Mouse (Mus musculus) heart, embryonic 12.5 days (tissue): ENCODE measurements around the gene Zfp574. TPM values are rescaled to one million over a fixed set of nuclear protein-coding genes. Genes with fewer than 3 reads are reported as not detected.
A peak's percentile ranks its signal among the peaks of the same experiment; 100 is the strongest.

Experiments used
- ATAC-seq: fragments of 200-750 bp; cut with Nextera tagmentation; 2 replicates; pipeline ENCODE4 v1.8.0; 2017; ENCODE audit warnings: moderate TSS enrichment, moderate library complexity; ENCODE audit not compliant: insufficient number of reproducible peaks, low FRiP score
- H3K27ac ChIP-seq: fragments of 300-500 bp; sonication (generic); 2 replicates; pipeline ENCODE4 v1.5.1; 2016; ENCODE audit warnings: mild to moderate bottlenecking, moderate library complexity; ENCODE audit not compliant: poor library complexity, severe bottlenecking
- H3K27me3 ChIP-seq: fragments of 300-500 bp; sonication (generic); replicated peaks from 2 replicates; pipeline ENCODE4 v1.6.1; 2016; ENCODE audit warnings: mild to moderate bottlenecking, moderate library complexity
- H3K36me3 ChIP-seq: fragments of 300-500 bp; sonication (generic); 2 replicates; pipeline ENCODE4 v1.6.1; 2016; ENCODE audit warnings: mild to moderate bottlenecking, moderate library complexity
- H3K4me1 ChIP-seq: fragments of 300-500 bp; sonication (generic); replicated peaks from 2 replicates; pipeline ENCODE4 v1.6.1; 2016; ENCODE audit warnings: mild to moderate bottlenecking
- H3K4me2 ChIP-seq: fragments of 300-500 bp; sonication (generic); 2 replicates; pipeline ENCODE4 v1.6.1; 2016; ENCODE audit warnings: mild to moderate bottlenecking, moderate library complexity
- H3K4me3 ChIP-seq: fragments of 300-500 bp; sonication (generic); 2 replicates; pipeline ENCODE4 v1.5.1; 2016; ENCODE audit warnings: mild to moderate bottlenecking
- H3K9ac ChIP-seq: fragments of 300-500 bp; sonication (generic); 2 replicates; pipeline ENCODE4 v1.6.1; 2016; ENCODE audit warnings: mild to moderate bottlenecking, moderate library complexity
- H3K9me3 ChIP-seq: fragments of 300-500 bp; sonication (generic); replicated peaks from 2 replicates; pipeline ENCODE4 v1.6.1; 2016; ENCODE audit warnings: mild to moderate bottlenecking, moderate library complexity
- WGBS: fragments of 180-500 bp; shearing (Covaris S2); methylation state at CpG from one replicate; pipeline ENCODE4 v1.1.7; 2016; 5-methylcytosine and 5-hydroxymethylcytosine counted together
- polyA plus RNA-seq: library from polyadenylated mRNA; unstranded; fragments of >200 nt; fragmentation: Nextera tagmentation; extraction: Ambion mirVana; gene quantifications from 2 replicates; pipeline ENCODE4 v1.2.1, GENCODE M21; 2016

The Zfp574 gene
- polyA plus RNA-seq, 1 experiment from 2014 or later: 24.5 TPM

DNA sequence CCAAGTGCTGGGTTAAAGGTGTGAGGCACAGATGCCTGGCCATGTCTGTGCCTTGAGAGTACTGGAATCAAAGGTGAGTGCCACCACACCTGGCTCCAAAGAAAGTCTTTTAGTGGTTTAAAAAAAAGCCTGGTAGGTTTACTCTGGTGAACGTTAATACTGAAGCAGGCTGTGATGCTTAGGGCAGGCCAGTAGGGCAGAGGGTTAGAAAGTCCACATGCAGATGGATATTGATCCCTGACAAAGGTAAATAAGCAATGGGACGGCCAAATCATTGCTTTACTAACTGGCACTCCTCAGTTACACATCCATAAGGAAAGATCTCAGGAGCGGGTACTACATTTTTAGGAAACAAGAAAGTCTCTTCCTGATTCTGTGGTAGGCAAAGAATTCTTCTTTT is 19.8 kb upstream of the Zfp574 start:
- no peaks in the 10 kb centered on the region for H3K27me3 ChIP-seq
- 82% methylated on average over 3 of the region's 3 CpGs for WGBS
- H3K9ac ChIP-seq: no peak overlapping the region
- no peak overlapping the region for H3K27ac ChIP-seq
- H3K36me3 ChIP-seq: peaks cover 84% of the 10 kb centered on the region
- no peak for ATAC-seq
- H3K4me2 ChIP-seq: no peak overlapping the region
- peaks cover 26% of the 10 kb centered on the region for H3K4me1 ChIP-seq
- H3K9me3 ChIP-seq: no peaks in the 10 kb centered on the region
- H3K4me3 ChIP-seq: no peak overlapping the region

DNA sequence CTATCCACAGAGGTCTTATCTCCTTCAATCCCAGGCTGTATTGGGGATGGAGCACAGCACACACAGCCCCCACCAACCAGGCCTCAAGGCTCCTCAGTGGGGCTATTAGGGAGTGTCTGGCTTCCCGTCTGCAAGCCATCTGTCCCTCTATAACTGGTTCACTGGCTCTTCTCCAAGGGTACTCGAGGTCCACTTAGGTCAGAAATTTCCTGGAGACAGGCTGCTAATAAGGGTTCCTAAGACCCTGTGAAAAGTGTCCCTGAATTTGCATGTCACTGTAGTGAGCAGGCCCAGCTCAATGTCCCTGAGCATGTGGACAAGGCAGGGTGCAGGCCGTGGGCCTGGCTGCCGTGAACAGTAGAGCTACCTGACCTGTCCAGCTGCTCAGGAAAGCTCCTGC is 15.4 kb upstream of the Zfp574 start:
- H3K9ac ChIP-seq: 0 out of 2 replicates have a peak overlapping the region, but pooled peaks have one; percentile 2
- H3K4me3 ChIP-seq: no peak overlapping the region
- no peaks in the 10 kb centered on the region for H3K9me3 ChIP-seq
- no peaks in the 10 kb centered on the region for H3K27me3 ChIP-seq
- WGBS: 34% methylated on average over 4 of the region's 4 CpGs
- no peak for ATAC-seq
- H3K4me2 ChIP-seq: no peak overlapping the region
- peaks cover 93% of the 10 kb centered on the region for H3K36me3 ChIP-seq
- peaks cover 27% of the 10 kb centered on the region for H3K4me1 ChIP-seq
- peak overlapping the region; percentile 49 for H3K27ac ChIP-seq

DNA sequence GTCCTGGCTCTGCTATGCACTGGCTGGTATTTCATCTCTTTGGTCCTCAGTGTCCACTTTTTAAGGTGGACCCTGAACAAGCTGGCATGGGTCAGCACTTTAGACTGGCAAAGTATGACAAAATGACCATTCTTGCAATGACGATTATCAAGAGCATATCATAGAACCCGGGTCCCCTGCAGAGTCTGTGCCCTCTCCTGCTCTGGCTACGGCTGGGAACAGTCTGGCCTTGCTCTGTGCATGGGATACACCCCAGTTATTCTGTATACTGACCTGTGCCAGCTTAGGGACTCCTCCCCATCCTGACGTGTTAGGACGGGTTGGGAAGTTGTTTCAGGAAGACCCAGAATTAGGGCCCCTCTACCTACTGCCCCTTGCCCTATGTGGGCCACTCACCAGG is 14.5 kb upstream of the Zfp574 start:
- H3K9me3 ChIP-seq: no peaks in the 10 kb centered on the region
- no peak overlapping the region for H3K4me3 ChIP-seq
- H3K4me1 ChIP-seq: peaks cover 27% of the 10 kb centered on the region
- H3K36me3 ChIP-seq: peaks cover 96% of the 10 kb centered on the region
- H3K27ac ChIP-seq: no peak overlapping the region
- H3K27me3 ChIP-seq: no peaks in the 10 kb centered on the region
- H3K9ac ChIP-seq: no peak overlapping the region
- 87% methylated on average over 5 of the region's 5 CpGs for whole genome bisulfite sequencing
- H3K4me2 ChIP-seq: no peak overlapping the region
- no peak for ATAC-seq

DNA sequence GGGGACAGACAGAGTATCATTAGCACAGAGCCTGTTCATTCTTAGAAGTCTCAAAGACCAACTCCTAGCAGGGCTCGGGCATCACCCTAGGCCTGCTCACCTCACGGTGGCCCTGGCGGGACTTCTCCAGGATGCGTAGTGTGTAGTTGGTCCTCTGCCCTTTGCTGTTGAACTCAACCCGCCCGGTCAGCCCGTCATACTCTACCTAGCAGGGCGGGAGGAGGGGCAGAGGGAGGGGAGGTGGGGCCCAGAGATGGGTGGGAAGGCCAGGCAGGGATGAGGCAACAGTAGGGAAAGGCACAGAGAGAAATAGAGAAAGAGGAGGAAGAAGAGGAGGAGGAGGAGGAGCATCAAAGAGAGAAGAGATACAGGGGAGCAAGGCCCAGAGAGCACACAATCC is 14.0 kb upstream of the Zfp574 start:
- Histone ChIP-seq H3K4me3 (no peak overlapping the region), H3K27ac (no peak overlapping the region), H3K36me3 (peaks cover 96% of the 10 kb centered on the region), H3K9me3 (no peaks in the 10 kb centered on the region), H3K9ac (no peak overlapping the region), H3K4me2 (no peak overlapping the region), H3K27me3 (no peaks in the 10 kb centered on the region), H3K4me1 (peaks cover 27% of the 10 kb centered on the region)
- ATAC-seq: peak; percentile 13; the same call in 1 of the 2 replicates
- WGBS: 85% methylated on average over 8 of the region's 8 CpGs

DNA sequence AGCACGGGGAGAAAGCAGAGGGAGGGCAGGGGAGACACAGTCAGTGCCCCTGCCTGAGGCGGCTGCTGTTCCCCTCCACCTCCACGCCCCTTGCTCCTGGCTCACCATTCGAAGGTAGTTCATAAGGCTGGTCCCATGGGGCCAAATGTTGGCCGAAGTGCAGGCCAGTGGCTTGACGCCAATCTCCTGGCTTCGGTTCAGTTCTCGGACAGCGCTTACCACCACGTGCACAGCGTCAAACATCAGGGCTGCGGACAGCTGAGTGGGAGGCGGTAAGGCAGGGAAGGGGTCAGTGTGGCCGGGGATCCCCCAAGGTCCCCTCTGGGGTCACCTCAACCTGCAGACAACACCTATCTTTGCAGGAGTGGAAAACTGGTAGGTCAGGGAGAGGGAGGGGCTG is 13.5 kb upstream of the Zfp574 start:
- Histone ChIP-seq H3K9me3 (no peaks in the 10 kb centered on the region), H3K4me3 (no peak overlapping the region), H3K36me3 (peaks cover 96% of the 10 kb centered on the region), H3K27me3 (no peaks in the 10 kb centered on the region), H3K9ac (no peak overlapping the region), H3K27ac (no peak overlapping the region), H3K4me2 (no peak overlapping the region), H3K4me1 (peaks cover 27% of the 10 kb centered on the region)
- ATAC-seq: no peak
- 78% methylated on average over 14 of the region's 14 CpGs for WGBS

DNA sequence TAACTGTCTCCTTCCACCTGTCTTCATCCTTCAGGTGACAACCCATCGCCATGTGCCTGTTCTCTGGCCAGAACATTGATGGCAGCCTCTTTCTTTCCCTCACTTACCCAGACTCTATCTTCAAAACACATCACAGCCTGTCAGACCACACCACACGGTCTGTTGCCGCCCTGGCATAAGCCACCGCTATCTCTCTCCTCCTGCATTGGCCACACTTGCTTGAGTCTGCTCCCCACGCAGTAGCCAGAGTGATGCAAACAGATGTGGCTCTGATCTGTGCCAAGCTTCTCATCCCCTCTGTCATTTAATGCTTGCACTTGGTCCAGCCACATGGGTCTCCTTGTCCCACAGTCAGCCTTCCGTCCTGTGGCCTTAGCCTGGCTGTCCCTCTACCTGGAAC is 9.0 kb upstream of the Zfp574 start:
- no peak for ATAC-seq
- H3K9me3 ChIP-seq: no peaks in the 10 kb centered on the region
- peaks cover 5% of the 10 kb centered on the region; the same call in 1 of the 2 replicates for H3K4me1 ChIP-seq
- H3K9ac ChIP-seq: no peak overlapping the region
- no peak overlapping the region for H3K4me3 ChIP-seq
- no peak overlapping the region for H3K27ac ChIP-seq
- no peaks in the 10 kb centered on the region for H3K27me3 ChIP-seq
- no peak overlapping the region for H3K4me2 ChIP-seq
- H3K36me3 ChIP-seq: peaks cover 96% of the 10 kb centered on the region
- 88% methylated on average over 6 of the region's 6 CpGs for WGBS

DNA sequence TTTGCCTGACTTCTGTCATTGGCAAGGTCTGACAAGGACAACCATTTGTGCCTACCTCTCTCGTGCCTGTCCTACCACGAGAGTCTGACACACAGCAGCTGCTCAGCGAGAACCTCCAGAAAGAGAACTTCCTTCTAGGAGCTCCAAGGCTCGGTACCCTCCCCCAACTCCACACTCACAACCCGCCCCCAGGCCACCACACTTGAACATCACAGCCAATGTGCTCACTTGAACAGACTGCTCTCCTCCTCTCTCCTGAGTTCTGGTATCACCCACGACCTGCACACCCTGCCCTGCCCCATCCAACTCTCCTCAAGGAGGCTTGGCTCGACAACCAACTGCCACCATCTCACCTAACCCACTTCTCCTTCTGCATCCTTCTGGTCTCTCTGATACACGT is 8.5 kb upstream of the Zfp574 start:
- ATAC-seq: no peak
- Histone ChIP-seq H3K36me3 (peaks cover 95% of the 10 kb centered on the region), H3K4me2 (no peak overlapping the region)

DNA sequence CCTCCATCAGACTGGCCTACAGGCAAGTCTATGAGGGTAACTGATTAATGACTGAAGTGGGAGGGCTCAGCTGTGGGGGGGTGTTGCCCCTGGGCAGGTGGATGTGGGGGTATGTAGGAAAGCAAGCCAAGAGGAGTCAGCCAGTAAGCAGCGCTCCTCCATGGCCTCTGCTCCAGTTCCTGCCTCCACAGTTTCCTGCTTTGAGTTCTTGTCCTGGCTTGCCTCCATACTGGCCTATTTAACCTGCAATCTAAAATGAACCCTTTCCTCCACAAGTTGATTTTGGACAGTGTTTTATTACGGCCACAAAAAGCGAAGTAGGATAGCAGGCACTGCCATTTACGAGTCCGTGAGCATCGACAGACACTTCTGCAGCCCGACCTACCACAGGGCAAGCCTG is 5.0 kb upstream of the Zfp574 start:
- peaks cover 66% of the 10 kb centered on the region for H3K36me3 ChIP-seq

More for the DNA sequence above, 8.5 kb upstream of the Zfp574 start:
- no peaks in the 10 kb centered on the region for H3K9me3 ChIP-seq
- no peaks in the 10 kb centered on the region for H3K27me3 ChIP-seq
- no peak overlapping the region for H3K4me3 ChIP-seq
- H3K27ac ChIP-seq: no peak overlapping the region
- H3K4me1 ChIP-seq: no peaks in the 10 kb centered on the region
- WGBS: 67% methylated on average over 8 of the region's 8 CpGs
- no peak overlapping the region for H3K9ac ChIP-seq

DNA sequence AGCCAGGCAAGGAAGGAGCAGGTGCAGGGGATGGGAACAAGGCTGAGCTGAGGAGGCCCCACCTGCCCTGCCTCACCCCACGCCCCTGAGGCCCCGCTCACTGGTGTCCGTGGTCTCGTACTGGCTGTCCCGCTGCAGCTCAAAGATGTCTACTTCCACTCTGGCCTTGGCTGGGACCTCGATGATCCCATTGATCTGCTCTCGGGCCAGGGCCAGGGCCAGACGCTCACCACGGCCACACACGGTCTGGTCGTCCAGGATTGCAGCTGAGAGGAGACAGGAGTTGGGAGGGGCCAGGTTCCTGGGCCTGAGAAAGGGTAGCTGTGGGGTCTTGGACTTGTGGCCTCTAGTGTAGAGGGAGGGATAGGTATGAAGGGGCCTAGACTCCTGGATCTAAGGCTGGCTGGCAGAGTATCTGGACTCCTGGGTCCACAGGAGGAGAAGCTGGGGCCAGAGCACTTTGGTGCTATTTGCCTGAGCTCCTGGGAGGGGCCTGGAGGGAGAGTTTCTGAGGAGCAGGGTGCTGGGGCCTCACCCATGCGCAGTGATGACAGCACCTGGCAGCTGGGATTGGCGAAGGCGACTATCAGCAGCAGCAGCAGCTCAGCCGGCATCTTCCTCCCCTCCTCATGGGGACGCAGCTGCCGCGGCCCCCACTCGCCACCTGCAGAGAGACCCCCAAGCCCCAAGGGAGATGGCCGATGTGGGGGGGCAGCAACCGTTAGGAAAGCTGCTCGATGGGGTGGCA is 4.3 kb upstream of the Zfp574 start:
- H3K27ac ChIP-seq: no peak overlapping the region
- ATAC-seq: no peak
- H3K9ac ChIP-seq: no peak overlapping the region
- H3K4me2 ChIP-seq: no peak overlapping the region
- H3K4me3 ChIP-seq: no peak overlapping the region
- H3K36me3 ChIP-seq: peaks cover 59% of the 10 kb centered on the region
- no peaks in the 10 kb centered on the region for H3K9me3 ChIP-seq
- H3K27me3 ChIP-seq: no peaks in the 10 kb centered on the region
- H3K4me1 ChIP-seq: peaks cover 26% of the 10 kb centered on the region
- 80% methylated on average over 22 of the region's 22 CpGs for WGBS

More for the DNA sequence above, 5.0 kb upstream of the Zfp574 start:
- no peaks in the 10 kb centered on the region for H3K9me3 ChIP-seq
- H3K4me3 ChIP-seq: no peak overlapping the region
- no peaks in the 10 kb centered on the region for H3K27me3 ChIP-seq
- H3K4me2 ChIP-seq: no peak overlapping the region
- no peak overlapping the region for H3K27ac ChIP-seq
- no peak overlapping the region for H3K9ac ChIP-seq
- H3K4me1 ChIP-seq: peaks cover 25% of the 10 kb centered on the region
- no peak for ATAC-seq
- 89% methylated on average over 7 of the region's 7 CpGs for WGBS

DNA sequence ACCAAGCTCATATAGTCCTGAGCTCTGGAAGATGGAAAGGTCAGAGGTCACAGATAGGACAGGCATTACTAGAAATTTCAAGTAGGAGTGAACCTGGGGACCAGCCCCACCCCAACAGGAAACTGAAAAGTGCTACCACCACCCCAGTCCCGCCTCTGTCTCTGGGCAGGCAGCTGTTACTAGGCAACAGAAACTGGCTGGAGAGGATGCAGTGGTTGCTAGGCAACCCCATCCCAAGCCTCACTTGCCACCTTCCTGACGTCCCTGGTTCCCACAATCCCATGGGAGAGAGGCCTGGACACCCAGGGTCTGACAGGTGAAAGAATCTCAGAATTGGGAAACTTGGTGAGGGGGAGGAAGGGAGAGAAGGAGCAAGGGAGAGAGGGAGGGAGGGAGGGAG is 3.6 kb upstream of the Zfp574 start:
- H3K36me3 ChIP-seq: peaks cover 53% of the 10 kb centered on the region
- no peak overlapping the region for H3K4me2 ChIP-seq
- peaks cover 33% of the 10 kb centered on the region for H3K4me1 ChIP-seq
- no peak for ATAC-seq
- WGBS: 49% methylated on average over 2 of the region's 2 CpGs
- H3K4me3 ChIP-seq: no peak overlapping the region
- no peaks in the 10 kb centered on the region for H3K9me3 ChIP-seq
- H3K27ac ChIP-seq: no peak overlapping the region
- no peak overlapping the region for H3K9ac ChIP-seq
- no peaks in the 10 kb centered on the region for H3K27me3 ChIP-seq

DNA sequence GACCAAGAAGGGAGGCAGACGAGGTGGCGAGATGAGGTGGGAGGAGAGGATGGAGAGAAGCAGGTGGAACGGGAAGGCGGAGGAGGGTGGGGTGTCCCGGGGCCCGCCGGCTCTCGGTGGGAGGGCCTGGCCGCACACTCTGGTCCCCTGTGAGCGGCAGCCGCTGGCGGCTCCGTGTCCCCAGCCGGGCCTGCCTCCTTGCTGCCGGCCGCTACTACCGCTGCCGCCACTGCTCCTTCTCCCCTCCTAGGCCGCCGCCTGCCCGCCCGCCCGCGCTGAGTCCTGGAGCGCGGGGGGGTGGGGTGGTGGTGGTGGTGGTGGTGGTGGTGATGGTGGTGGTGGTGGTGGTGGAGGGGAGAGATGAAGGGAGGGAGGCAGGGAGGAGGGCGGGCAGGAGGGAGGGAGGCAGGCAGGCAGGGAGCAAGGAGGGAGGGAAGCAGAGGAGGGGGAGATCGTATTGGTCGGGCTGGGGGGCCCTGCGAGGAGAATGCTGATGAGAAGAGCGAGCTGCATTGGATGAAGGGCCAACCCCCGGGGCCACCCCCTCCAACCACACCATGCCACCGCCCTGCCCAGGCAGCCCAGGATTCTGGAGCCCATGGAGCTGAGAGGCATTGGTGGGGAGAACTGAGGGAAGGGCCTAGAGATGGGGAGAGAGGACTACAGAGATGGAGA is 486 bp downstream of the Zfp574 start:
- H3K36me3 ChIP-seq: peaks cover 13% of the 10 kb centered on the region
- peaks cover 42% of the 10 kb centered on the region for H3K4me1 ChIP-seq
- WGBS: under 1% methylated on average over 20 of the region's 33 CpGs
- no peaks in the 10 kb centered on the region for H3K27me3 ChIP-seq
- H3K4me3 ChIP-seq: peak overlapping the region; percentile 75
- no peaks in the 10 kb centered on the region for H3K9me3 ChIP-seq
- H3K27ac ChIP-seq: peak overlapping the region; percentile 79
- ATAC-seq: peak; percentile 3; the same call in 1 of the 2 replicates
- peak overlapping the region; percentile 97 for H3K4me2 ChIP-seq
- H3K9ac ChIP-seq: peak overlapping the region; percentile 90
